Mouse (Mus musculus) bone marrow, adult 2 months (tissue): ENCODE data around the gene Nell2. TPM values are rescaled to one million over a fixed set of nuclear protein-coding genes. Genes with fewer than 3 reads are reported as not detected.

Experiments used
- H3K27ac ChIP-seq: fragments of 200-500 bp; 2 replicates; pipeline ENCODE4 v1.5.1; 2012; ENCODE audit warnings: low read depth, mild to moderate bottlenecking, control low read depth, inconsistent platforms, low read length; ENCODE audit not compliant: control insufficient read depth, poor library complexity, insufficient read depth
- H3K4me1 ChIP-seq: fragments of 200-500 bp; 2 replicates; pipeline ENCODE4 v1.6.1; 2011; ENCODE audit warnings: low read length; ENCODE audit not compliant: control insufficient read depth, insufficient read depth
- H3K4me3 ChIP-seq: fragments of 200-500 bp; replicated peaks from 2 replicates; pipeline ENCODE3; 2011; ENCODE audit warnings: mild to moderate bottlenecking, low read depth, low read length, control low read depth; ENCODE audit not compliant: control insufficient read depth
- CTCF ChIP-seq: fragments of 200-500 bp; IDR thresholded peaks from 2 replicates; pipeline ENCODE4 v1.5.1; 2011; ENCODE audit warnings: low read length, control low read depth; ENCODE audit not compliant: control insufficient read depth, insufficient read depth
- POLR2A ChIP-seq: fragments of 200-500 bp; IDR thresholded peaks from 2 replicates; pipeline ENCODE4 v1.6.1; 2011; ENCODE audit warnings: low read depth, mild to moderate bottlenecking, control low read depth, low read length, borderline replicate concordance; ENCODE audit not compliant: control insufficient read depth
- WGBS: fragments of 180-500 bp; shearing (Covaris S2); methylation state at CpG from one replicate; pipeline ENCODE4 v1.1.7; 2018; 5-methylcytosine and 5-hydroxymethylcytosine counted together
- polyA plus RNA-seq: library from polyadenylated mRNA; stranded (reverse); fragments of >200 nt; gene quantifications from 2 replicates; pipeline ENCODE4 v1.2.4, GENCODE M21; 2011; ENCODE audit warnings: low replicate concordance; ENCODE audit not compliant: missing spikeins, insufficient read depth, insufficient read length

The Nell2 gene
- polyA plus RNA-seq, 1 experiment: not detected

GRCm38 (mm10) chr15:95436261-95436660 is 92.1 kb downstream of the Nell2 start:
- 53% methylated on average over 1 of the region's 1 CpGs for WGBS
- Histone ChIP-seq H3K27ac (no peak overlapping the region), H3K4me1 (no peaks in the 10 kb centered on the region), H3K4me3 (no peak overlapping the region)
- no peak for TF ChIP-seq CTCF
- no peak for TF ChIP-seq POLR2A

- Histone ChIP-seq H3K4me3 (no peak overlapping the region), H3K27ac (no peak overlapping the region), H3K4me1 (no peaks in the 10 kb centered on the region)
- 78% methylated on average over 13 of the region's 13 CpGs for WGBS
- TF ChIP-seq POLR2A: no peak
- TF ChIP-seq CTCF: no peak
Observed at GRCm38 (mm10) chr15:95431156-95431799, 97.1 kb downstream of the Nell2 start.

- Histone ChIP-seq H3K4me1 (no peaks in the 10 kb centered on the region), H3K27ac (no peak overlapping the region), H3K4me3 (no peak overlapping the region)
- no peak for TF ChIP-seq POLR2A
- TF ChIP-seq CTCF: no peak
- WGBS: 89% methylated on average over 8 of the region's 8 CpGs
Observed at GRCm38 (mm10) chr15:95430000-95430399, 98.4 kb downstream of the Nell2 start.

GRCm38 (mm10) chr15:95428003-95428663 is 100.2 kb downstream of the Nell2 start:
- TF ChIP-seq CTCF (no peak), POLR2A (no peak)
- WGBS: 81% methylated on average over 7 of the region's 7 CpGs
- Histone ChIP-seq H3K27ac (no peak overlapping the region), H3K4me3 (no peak overlapping the region), H3K4me1 (no peaks in the 10 kb centered on the region)

- Histone ChIP-seq H3K4me1 (no peaks in the 10 kb centered on the region), H3K27ac (no peak overlapping the region), H3K4me3 (no peak overlapping the region)
- 76% methylated on average over 7 of the region's 7 CpGs for WGBS
- no peak for TF ChIP-seq CTCF
- TF ChIP-seq POLR2A: no peak
Observed at GRCm38 (mm10) chr15:95425085-95425484, 103.3 kb downstream of the Nell2 start.

- TF ChIP-seq POLR2A (no peak), CTCF (no peak)
- 85% methylated on average over 15 of the region's 15 CpGs for WGBS
- no peak overlapping the region for H3K27ac ChIP-seq
- H3K4me3 ChIP-seq: no peak overlapping the region
- H3K4me1 ChIP-seq: no peaks in the 10 kb centered on the region
Observed at GRCm38 (mm10) chr15:95422226-95422950, 106.0 kb downstream of the Nell2 start.

- Histone ChIP-seq H3K27ac (no peak overlapping the region), H3K4me3 (no peak overlapping the region), H3K4me1 (no peaks in the 10 kb centered on the region)
- 78% methylated on average over 4 of the region's 4 CpGs for WGBS
- TF ChIP-seq POLR2A (no peak), CTCF (no peak)
Observed at GRCm38 (mm10) chr15:95418641-95419040, 109.7 kb downstream of the Nell2 start.
